Mouse (Mus musculus) heart, postnatal 36 days (tissue): Measurements from ENCODE around the gene Slc11a2. TPM values are rescaled to one million over a fixed set of nuclear protein-coding genes. Genes with fewer than 3 reads are reported as not detected.
"Not testable (repeated sequence)": the region's sequence is repeated elsewhere in the genome, so short reads cannot be mapped to it uniquely, and the experiment has no call there.

Source experiments
- DNase-seq, 2 experiments: peaks; one replicate each; pipeline ENCODE4 v3.0.0; 2021 to 2022
- intact Hi-C: fragments of 180-260 bp; cut with DNase I; formaldehyde crosslinking; loops from one replicate; pipeline ENCODE4 v1.15.1; 2025
- total RNA-seq, 2 experiments: library from RNA; stranded (reverse); gene quantifications; 2 replicates each; pipeline ENCODE4 v1.2.3; 2021

Slc11a2 gene
- total RNA-seq, 2 experiments from 2014 or later: 45.2 TPM

- intact Hi-C loops: no loop called here
- DNase-seq: peak; percentile 77
Measured at GRCm38 (mm10) chr15:100443126-100443922, 18.5 kb upstream of the Slc11a2 start.

- intact Hi-C loops: no loop called here
Measured at GRCm38 (mm10) chr15:100436518-100436917, 11.6 kb upstream of the Slc11a2 start.

GRCm38 (mm10) chr15:100436112-100436511 lies 11.2 kb upstream of the Slc11a2 start:
- intact Hi-C loops: no loop called here
- no peak for DNase-seq

More at GRCm38 (mm10) chr15:100436518-100436917, 11.6 kb upstream of the Slc11a2 start:
- DNase-seq: no peak

GRCm38 (mm10) chr15:100433234-100433633 lies 8.4 kb upstream of the Slc11a2 start:
- intact Hi-C loops: no loop called here
- no peak for DNase-seq

GRCm38 (mm10) chr15:100429959-100430565 lies 5.2 kb upstream of the Slc11a2 start:
- no peak for DNase-seq

GRCm38 (mm10) chr15:100428296-100428905 lies 3.5 kb upstream of the Slc11a2 start:
- intact Hi-C loops: no loop called here
- no peak for DNase-seq

More at GRCm38 (mm10) chr15:100429959-100430565, 5.2 kb upstream of the Slc11a2 start:
- intact Hi-C loops: no loop called here

GRCm38 (mm10) chr15:100423916-100424315 lies 956 bp downstream of the Slc11a2 start:
- DNase-seq: no peak
- intact Hi-C loops: no loop called here

- intact Hi-C loops: no loop called here
- DNase-seq: peak; percentile 94 to 95
Measured at GRCm38 (mm10) chr15:100422899-100423860, 1.7 kb downstream of the Slc11a2 start.

GRCm38 (mm10) chr15:100422476-100422875 lies 2.4 kb downstream of the Slc11a2 start:
- DNase-seq: peak in 1 of 2 experiments; percentile 31
- intact Hi-C loops: no loop called here

- intact Hi-C loops, DNase-seq: not testable (repeated sequence)
Measured at GRCm38 (mm10) chr15:100421758-100422197, 3.1 kb downstream of the Slc11a2 start, which contains the start of gene Gm5475. TSS of gene Gm5475 (plus strand) at chr15:100422147.

GRCm38 (mm10) chr15:100421059-100421757 lies 3.7 kb downstream of the Slc11a2 start:
- intact Hi-C loops: no loop called here
- DNase-seq: no peak

GRCm38 (mm10) chr15:100419901-100420745 lies 4.7 kb downstream of the Slc11a2 start:
- intact Hi-C loops: no loop called here
- no peak for DNase-seq

GRCm38 (mm10) chr15:100419311-100419710 lies 5.6 kb downstream of the Slc11a2 start:
- DNase-seq: no peak
- intact Hi-C loops: no loop called here

- DNase-seq: no peak
- intact Hi-C loops: no loop called here
Measured at GRCm38 (mm10) chr15:100417854-100418450, 6.9 kb downstream of the Slc11a2 start.

GRCm38 (mm10) chr15:100415684-100416083 lies 9.2 kb downstream of the Slc11a2 start:
- no peak for DNase-seq
- intact Hi-C loops: no loop called here

- DNase-seq: no peak
- intact Hi-C loops: no loop called here
Measured at GRCm38 (mm10) chr15:100414942-100415341, 9.9 kb downstream of the Slc11a2 start.

GRCm38 (mm10) chr15:100414011-100414410 lies 10.9 kb downstream of the Slc11a2 start:
- intact Hi-C loops: no loop called here
- DNase-seq: no peak

GRCm38 (mm10) chr15:100413306-100413705 lies 11.6 kb downstream of the Slc11a2 start:
- intact Hi-C loops: no loop called here

More at GRCm38 (mm10) chr15:100413306-100413705, 11.6 kb downstream of the Slc11a2 start:
- DNase-seq: no peak
